Comparison of ENCODE assay signal across 26 mouse cellular contexts in the genomic region with DNA sequence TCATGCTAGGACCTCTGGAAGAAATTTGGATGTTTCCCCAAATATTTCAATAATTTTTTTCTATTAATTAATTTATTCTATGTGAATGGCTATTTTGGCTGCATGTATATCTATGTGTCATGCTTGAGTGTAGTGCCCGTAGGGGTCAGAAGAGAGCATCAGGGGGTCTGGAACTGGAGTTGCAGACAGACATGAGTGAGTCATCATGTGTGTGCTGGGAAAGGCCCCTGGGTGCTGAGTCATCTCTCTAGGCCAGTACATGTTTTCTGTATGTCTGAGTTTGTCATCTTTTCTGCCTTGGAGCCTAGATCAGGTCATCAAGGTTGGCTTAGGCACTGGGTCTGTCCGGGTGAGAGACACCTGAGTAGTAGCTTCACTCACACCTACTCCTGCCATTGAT.
A peak's percentile ranks its signal among the peaks of the same experiment; 100 is the strongest.
DNase-seq lines count a peak whose midpoint lies in the region; ATAC-seq and TF ChIP-seq lines count a peak whose summit lies in the region.
"Had no signal": no experiment of that assay in that cellular context is flagged by ENCODE, and none has a peak within 500 bp of the region (broad histone marks: within the 10 kb centered on the region; RNA-seq: fewer than 3 reads in every experiment).

No protein-coding gene starts in this region.

- H3ac ChIP-seq in C2C12 (ENCODE audit: control insufficient read depth, insufficient read length, low read depth) = no peak overlapping the region

- H3K4me3 ChIP-seq in C2C12 (ENCODE audit: insufficient read depth, poor library complexity, severe bottlenecking) = no peak overlapping the region
- H3K4me3 ChIP-seq in ES-E14 (ENCODE audit: insufficient read depth in 1 of 2, low read depth in 1 of 2, low read length in 2 of 2, poor library complexity in 1 of 2, severe bottlenecking in 1 of 2) = no peak overlapping the region
- no peak overlapping the region for H3K4me3 ChIP-seq in heart, embryonic 12.5 days
- H3K4me3 ChIP-seq in hindbrain, embryonic 13.5 days = no peak overlapping the region
- H3K4me3 ChIP-seq: forebrain, embryonic 13.5 days; hindbrain, embryonic 10.5 days; kidney, embryonic 15.5 days; liver, embryonic 15.5 days; lung, embryonic 15.5 days had no signal

- in situ Hi-C loops in ES-E14 (cut with MboI; ENCODE audit: low sequenced_read_pairs in 2 of 2, unreplicated experiment in 2 of 2) = no loop called here

- no peak for ATAC-seq in heart, embryonic 12.5 days (ENCODE audit: insufficient number of reproducible peaks, low FRiP score)
- no peak for ATAC-seq in hindbrain, embryonic 13.5 days (ENCODE audit: low FRiP score)
- ATAC-seq: forebrain, embryonic 13.5 days; hindbrain, embryonic 16.5 days; midbrain, embryonic 16.5 days had no signal

- intact Hi-C loops in heart, postnatal 10 days (cut with DNase I) = no loop called here

- no peaks in the 10 kb centered on the region for H3K9me3 ChIP-seq in ES-E14 (ENCODE audit: control insufficient read depth, insufficient read depth, low read depth, low read length)
- no peaks in the 10 kb centered on the region for H3K9me3 ChIP-seq in heart, embryonic 12.5 days (replicated peaks)
- H3K9me3 ChIP-seq in hindbrain, embryonic 13.5 days = no peaks in the 10 kb centered on the region
- H3K9me3 ChIP-seq: forebrain, embryonic 13.5 days; hindbrain, embryonic 10.5 days; kidney, embryonic 15.5 days; liver, embryonic 15.5 days; lung, embryonic 15.5 days had no signal

- no peak for TF ChIP-seq CTCF in C2C12 (IDR thresholded peaks at IDR 0.05; ENCODE audit: control insufficient read depth, insufficient read depth, insufficient read length)

- no peak overlapping the region for H3K9ac ChIP-seq in ES-E14 (ENCODE audit: insufficient read depth, low read depth, low read length, poor library complexity, severe bottlenecking)
- no peak overlapping the region for H3K9ac ChIP-seq in heart, embryonic 12.5 days
- no peak overlapping the region for H3K9ac ChIP-seq in hindbrain, embryonic 13.5 days
- H3K9ac ChIP-seq: forebrain, embryonic 13.5 days; kidney, embryonic 15.5 days; liver, embryonic 15.5 days; lung, embryonic 15.5 days had no signal

- peak; percentile 29 for DNase-seq in ES-E14 (ENCODE audit: low read depth, low spot score)
- peak; percentile 85 for DNase-seq in NIH3T3 (ENCODE audit: low read depth)
- DNase-seq in c-Kit-positive CD71-positive TER-119-negative erythroid progenitor cells, embryonic 14.5 days (ENCODE audit: low read depth) = peak; percentile 2
- DNase-seq in heart, postnatal 10 days = no peak
- DNase-seq: adrenal gland, adult 2 months; cerebellum, adult 8-10 months; cerebellum, postnatal 25 days; gastrocnemius, postnatal 10 days; heart, adult 11 months; kidney, adult 18-20 months; kidney, postnatal 25 days; right cerebral cortex, postnatal 25 days; spleen, adult 18-20 months; thymus, postnatal 14 days had no signal

- H3K79me2 ChIP-seq in C2C12 (ENCODE audit: control insufficient read depth, insufficient read depth) = no peaks in the 10 kb centered on the region

- H3K36me3 ChIP-seq in C2C12 (ENCODE audit: control insufficient read depth, insufficient read depth) = no peaks in the 10 kb centered on the region
- H3K36me3 ChIP-seq in ES-E14 (ENCODE audit: control insufficient read depth, insufficient read depth, low read length, poor library complexity, severe bottlenecking) = no peaks in the 10 kb centered on the region
- H3K36me3 ChIP-seq in heart, embryonic 12.5 days = no peaks in the 10 kb centered on the region
- H3K36me3 ChIP-seq in hindbrain, embryonic 13.5 days = no peaks in the 10 kb centered on the region
- H3K36me3 ChIP-seq: hindbrain, embryonic 10.5 days; kidney, embryonic 15.5 days; liver, embryonic 15.5 days; lung, embryonic 15.5 days had no signal

- no peaks in the 10 kb centered on the region for H3K79me3 ChIP-seq in C2C12 (ENCODE audit: low read depth)

- H3K4me1 ChIP-seq in ES-E14 (ENCODE audit: control insufficient read depth in 2 of 2, insufficient read depth in 2 of 2, low read length in 2 of 2, poor library complexity in 1 of 2) = no peaks in the 10 kb centered on the region
- peaks cover 8% of the 10 kb centered on the region; the same call in 1 of the 2 replicates for H3K4me1 ChIP-seq in heart, embryonic 12.5 days (replicated peaks)
- H3K4me1 ChIP-seq in hindbrain, embryonic 13.5 days (replicated peaks) = no peaks in the 10 kb centered on the region
- H3K4me1 ChIP-seq: forebrain, embryonic 13.5 days; hindbrain, embryonic 10.5 days; kidney, embryonic 15.5 days; liver, embryonic 15.5 days; lung, embryonic 15.5 days had no signal

- H3K27ac ChIP-seq in ES-E14 (ENCODE audit: insufficient read depth, low read depth, low read length, poor library complexity, severe bottlenecking) = no peak overlapping the region
- H3K27ac ChIP-seq in heart, embryonic 12.5 days (ENCODE audit: poor library complexity, severe bottlenecking) = no peak overlapping the region
- no peak overlapping the region for H3K27ac ChIP-seq in hindbrain, embryonic 13.5 days
- H3K27ac ChIP-seq: forebrain, embryonic 13.5 days; hindbrain, embryonic 10.5 days; kidney, embryonic 15.5 days; liver, embryonic 15.5 days; lung, embryonic 15.5 days had no signal

- no peaks in the 10 kb centered on the region for H3K27me3 ChIP-seq in C2C12 (ENCODE audit: control insufficient read depth, insufficient read depth, insufficient read length)
- no peaks in the 10 kb centered on the region for H3K27me3 ChIP-seq in heart, embryonic 12.5 days (replicated peaks)
- H3K27me3 ChIP-seq in hindbrain, embryonic 13.5 days = no peaks in the 10 kb centered on the region
- H3K27me3 ChIP-seq: forebrain, embryonic 13.5 days; kidney, embryonic 15.5 days; liver, embryonic 15.5 days; lung, embryonic 15.5 days had no signal

- no peak overlapping the region for H3K4me2 ChIP-seq in heart, embryonic 12.5 days
- no peak overlapping the region for H3K4me2 ChIP-seq in hindbrain, embryonic 13.5 days
- H3K4me2 ChIP-seq: forebrain, embryonic 13.5 days; heart, embryonic 11.5 days; kidney, embryonic 15.5 days; liver, embryonic 15.5 days; lung, embryonic 15.5 days; midbrain, embryonic 11.5 days had no signal

- WGBS in heart, embryonic 12.5 days = 66% methylated on average over 2 of the region's 2 CpGs
- 93% methylated on average over 2 of the region's 2 CpGs for WGBS in hindbrain, embryonic 13.5 days

TF ChIP-seq in C2C12, 6 proteins besides CTCF, POLR2A, EP300 and RAD21:
- TF ChIP-seq FOSL1 (IDR thresholded peaks at IDR 0.05; ENCODE audit: insufficient read depth, low read length, poor library complexity, severe bottlenecking) (peak; percentile 73), MYOD1 (IDR thresholded peaks at IDR 0.05; ENCODE audit: control insufficient read depth, insufficient read length, low read depth) (no peak), MAX (IDR thresholded peaks at IDR 0.05) (no peak)
TF ChIP-seq in C2C12: peak in this region for 1.

TF ChIP-seq in ES-E14, 5 proteins besides CTCF, POLR2A, EP300 and RAD21:
- TF ChIP-seq HCFC1 (IDR thresholded peaks at IDR 0.05; ENCODE audit: borderline replicate concordance, insufficient read depth, low read length) = no peak
- peak; percentile 78 for TF ChIP-seq MAFK (IDR thresholded peaks at IDR 0.05; ENCODE audit: insufficient read depth, low read depth, low read length)
- TF ChIP-seq ZC3H11A (IDR thresholded peaks at IDR 0.05; ENCODE audit: borderline replicate concordance, low read depth, low read length) = no peak
- TF ChIP-seq CHD2 (IDR thresholded peaks at IDR 0.05; ENCODE audit: low read depth, low read length) = no peak

Comparison
In these comparisons a context has a peak if more than half of its experiments do, and no peak if none do; other contexts are left out.
1. DNase-seq: peak in ES-E14 (single experiment), NIH3T3 (single experiment) and c-Kit-positive CD71-positive TER-119-negative erythroid progenitor cells, embryonic 14.5 days (single experiment); none in heart, postnatal 10 days (0 of 2).